Mouse (Mus musculus): ENCODE results near the gene Pawr. TPM values are rescaled to one million over a fixed set of nuclear protein-coding genes. Genes with fewer than 3 reads are reported as not detected.
"Not testable (repeated sequence)": the region's sequence is repeated elsewhere in the genome, so short reads cannot be mapped to it uniquely, and the experiment has no call there.

Gene Pawr
- total RNA-seq, 2 experiments from 2014 or later, result 6.7 to 10.4 TPM

- no peak for DNase-seq
These were observed 18.1 kb upstream of the Pawr start for GRCm38 (mm10) chr10:108313845-108314244.

- no peak for DNase-seq
These were observed 17.5 kb upstream of the Pawr start for GRCm38 (mm10) chr10:108314396-108314795.

- no peak for DNase-seq
These were observed 16.7 kb upstream of the Pawr start for GRCm38 (mm10) chr10:108315236-108315635.

- no peak for DNase-seq
These were observed 3.6 kb upstream of the Pawr start for GRCm38 (mm10) chr10:108328356-108328755.

GRCm38 (mm10) chr10:108328983-108329382 is 2.9 kb upstream of the Pawr start:
- no peak for DNase-seq

GRCm38 (mm10) chr10:108329771-108330170 is 2.1 kb upstream of the Pawr start:
- DNase-seq, result no peak

- DNase-seq, result no peak
These were observed 957 bp upstream of the Pawr start for GRCm38 (mm10) chr10:108330964-108331363.

GRCm38 (mm10) chr10:108332571-108333541 is 935 bp downstream of the Pawr start:
- DNase-seq, result peak; percentile 75

GRCm38 (mm10) chr10:108333642-108334041 is 1.7 kb downstream of the Pawr start:
- peak; percentile 10 for DNase-seq

GRCm38 (mm10) chr10:108334096-108334495 is 2.2 kb downstream of the Pawr start:
- DNase-seq, result no peak

GRCm38 (mm10) chr10:108335736-108336292 is 3.9 kb downstream of the Pawr start:
- no peak for DNase-seq

- DNase-seq, result no peak
These were observed 4.7 kb downstream of the Pawr start for GRCm38 (mm10) chr10:108336581-108336980.

- no peak for DNase-seq
These were observed 6.4 kb downstream of the Pawr start for GRCm38 (mm10) chr10:108338055-108338961.

- no peak for DNase-seq
These were observed 7.2 kb downstream of the Pawr start for GRCm38 (mm10) chr10:108339118-108339517.

- no peak for DNase-seq
These were observed 8.0 kb downstream of the Pawr start for GRCm38 (mm10) chr10:108339872-108340271.

GRCm38 (mm10) chr10:108343734-108344133 is 11.8 kb downstream of the Pawr start:
- DNase-seq, result no peak

- no peak for DNase-seq
These were observed 13.2 kb downstream of the Pawr start for GRCm38 (mm10) chr10:108345123-108345522.

- DNase-seq, result not testable (repeated sequence)
These were observed 14.4 kb downstream of the Pawr start for GRCm38 (mm10) chr10:108346301-108346700.

- DNase-seq, result no peak
These were observed 18.5 kb downstream of the Pawr start for GRCm38 (mm10) chr10:108350125-108351070.

GRCm38 (mm10) chr10:108352944-108353343 is 21.0 kb downstream of the Pawr start:
- DNase-seq, result no peak

GRCm38 (mm10) chr10:108354726-108355391 is 22.9 kb downstream of the Pawr start:
- no peak for DNase-seq
